Mouse (Mus musculus): ENCODE measurements around the gene Samd3. TPM values are rescaled to one million over a fixed set of nuclear protein-coding genes. Genes with fewer than 3 reads are reported as not detected.

Gene Samd3
- polyA plus RNA-seq, 1 experiment from 2014 or later, result 0.79 TPM

Other genes starting within 250 kb of the Samd3 start
- 0.45 TPM in 1 of 2 replicates, not detected in the other for gene Gm9767, start 151.5 kb upstream of the Samd3 start, polyA plus RNA-seq (2014; fragmentation: Nextera tagmentation; extraction: Ambion mirVana)
- gene Tmem200a, start 150.7 kb upstream of the Samd3 start, polyA plus RNA-seq (2014; fragmentation: Nextera tagmentation; extraction: Ambion mirVana), result 11.4 and 15.9 TPM in 2 replicates
- 21.2 and 23.4 TPM in 2 replicates for gene L3mbtl3, start 146.3 kb downstream of the Samd3 start, polyA plus RNA-seq (2014; fragmentation: Nextera tagmentation; extraction: Ambion mirVana)